Mouse (Mus musculus) liver, embryonic 16.5 days (tissue): ENCODE results near the gene Naf1. TPM values are rescaled to one million over a fixed set of nuclear protein-coding genes. Genes with fewer than 3 reads are reported as not detected.

ENCODE experiments used
- ATAC-seq: fragments of 200-750 bp; cut with Nextera tagmentation; 2 replicates; pipeline ENCODE4 v1.8.0; 2017; ENCODE audit warnings: low read depth, mild to moderate bottlenecking, moderate number of reproducible peaks, moderate library complexity
- H3K27ac ChIP-seq: fragments of 300-500 bp; sonication (generic); 2 replicates; pipeline ENCODE4 v1.5.1; 2014; ENCODE audit warnings: mild to moderate bottlenecking, low read length
- H3K27me3 ChIP-seq: fragments of 300-500 bp; sonication (generic); 2 replicates; pipeline ENCODE4 v1.6.1; 2014; ENCODE audit warnings: low read depth, low read length, mixed read lengths; ENCODE audit not compliant: control insufficient read depth, insufficient read depth
- H3K36me3 ChIP-seq: fragments of 300-500 bp; sonication (generic); 2 replicates; pipeline ENCODE4 v1.6.1; 2014; ENCODE audit warnings: mild to moderate bottlenecking; ENCODE audit not compliant: control insufficient read depth, insufficient read depth
- H3K4me1 ChIP-seq: fragments of 300-500 bp; sonication (generic); 2 replicates; pipeline ENCODE4 v1.6.1; 2014; ENCODE audit warnings: low read depth, low read length, mixed read lengths; ENCODE audit not compliant: control insufficient read depth
- H3K4me2 ChIP-seq: fragments of 300-500 bp; sonication (generic); 2 replicates; pipeline ENCODE4 v1.6.1; 2014; ENCODE audit warnings: low read depth, low read length, mixed read lengths
- H3K4me3 ChIP-seq: fragments of 300-500 bp; sonication (generic); 2 replicates; pipeline ENCODE4 v1.5.1; 2014; ENCODE audit warnings: low read depth, mild to moderate bottlenecking, low read length
- H3K9ac ChIP-seq: fragments of 300-500 bp; sonication (generic); 2 replicates; pipeline ENCODE4 v1.6.1; 2014; ENCODE audit warnings: low read depth, low read length
- H3K9me3 ChIP-seq: fragments of 300-500 bp; sonication (generic); replicated peaks from 2 replicates; pipeline ENCODE4 v1.6.1; 2016; ENCODE audit warnings: low read length; ENCODE audit not compliant: control insufficient read depth
- WGBS: fragments of 180-500 bp; shearing (Covaris S2); extraction: QIAGEN DNeasy Blood & Tissue Kit; methylation state at CpG from one replicate; pipeline ENCODE4 v1.1.7; 2014; ENCODE audit not compliant: insufficient replicate concordance; 5-methylcytosine and 5-hydroxymethylcytosine counted together
- polyA plus RNA-seq: library from polyadenylated mRNA; unstranded; fragments of >200 nt; fragmentation: Nextera tagmentation; extraction: Ambion mirVana; gene quantifications from 2 replicates; pipeline ENCODE4 v1.2.1, GENCODE M21; 2015

Naf1 gene
- polyA plus RNA-seq, 1 experiment from 2014 or later = 0.57 TPM

- ATAC-seq = no peak
- Histone ChIP-seq H3K27me3 (no peaks in the 10 kb centered on the region), H3K36me3 (no peaks in the 10 kb centered on the region), H3K9ac (no peak overlapping the region), H3K4me1 (no peaks in the 10 kb centered on the region), H3K27ac (no peak overlapping the region), H3K4me3 (no peak overlapping the region), H3K4me2 (no peak overlapping the region), H3K9me3 (no peaks in the 10 kb centered on the region)
- WGBS = 70% methylated on average over 4 of the region's 4 CpGs
Observed at GRCm38 (mm10) chr8:66933746-66934145, 73.7 kb downstream of the Naf1 start.

GRCm38 (mm10) chr8:66936236-66936635, 76.2 kb downstream of the Naf1 start:
- H3K9ac ChIP-seq = no peak overlapping the region
- H3K36me3 ChIP-seq = no peaks in the 10 kb centered on the region
- H3K4me1 ChIP-seq = no peaks in the 10 kb centered on the region
- H3K4me2 ChIP-seq = no peak overlapping the region
- H3K27ac ChIP-seq = no peak overlapping the region
- H3K9me3 ChIP-seq = no peaks in the 10 kb centered on the region
- H3K4me3 ChIP-seq = no peak overlapping the region
- H3K27me3 ChIP-seq = no peaks in the 10 kb centered on the region
- ATAC-seq = no peak
- 63% methylated on average over 3 of the region's 3 CpGs for WGBS

Other genes starting within 250 kb of the Naf1 start
- gene Npy5r, start 172.1 kb upstream of the Naf1 start, polyA plus RNA-seq = not detected in 2 replicates
- gene Npy1r, start 163.0 kb upstream of the Naf1 start, polyA plus RNA-seq = 0.06 TPM in 1 of 2 replicates, not detected in the other